Mouse (Mus musculus): ENCODE results near the gene Gm1604a. TPM values are rescaled to one million over a fixed set of nuclear protein-coding genes. Genes with fewer than 3 reads are reported as not detected.
"Not testable (repeated sequence)": the region's sequence is repeated elsewhere in the genome, so short reads cannot be mapped to it uniquely, and the experiment has no call there.

Gm1604a gene
- polyA plus RNA-seq, 1 experiment from 2014 or later, result not detected

DNA sequence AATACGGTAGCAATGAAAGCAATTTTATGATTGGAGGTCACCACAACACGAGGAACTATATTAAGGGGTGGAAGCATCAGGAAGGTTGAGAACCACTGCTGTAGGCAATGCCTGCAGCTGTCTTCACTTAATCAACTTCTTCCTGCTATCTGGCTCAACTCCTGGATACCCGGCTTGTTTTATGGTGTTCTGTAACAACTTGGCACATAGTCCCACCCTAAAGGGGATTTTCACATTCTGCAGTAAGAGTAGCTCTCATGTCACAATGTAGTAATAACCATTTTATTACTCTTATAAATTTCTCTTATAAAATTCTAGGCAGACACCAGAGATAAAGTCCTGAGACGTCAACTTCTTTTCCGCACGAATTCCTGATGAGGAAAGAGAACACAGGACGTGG, 15.9 kb upstream of the Gm1604a start:
- WGBS, result no CpG with 5 or more reads among the region's 7 CpGs
- not testable (repeated sequence) for H3K9me3 ChIP-seq; H3K27me3 ChIP-seq; H3K9ac ChIP-seq; H3K4me1 ChIP-seq (replicated peaks); H3K36me3 ChIP-seq; H3K27ac ChIP-seq; H3K4me2 ChIP-seq; ATAC-seq (ENCODE audit: low FRiP score); H3K4me3 ChIP-seq

DNA sequence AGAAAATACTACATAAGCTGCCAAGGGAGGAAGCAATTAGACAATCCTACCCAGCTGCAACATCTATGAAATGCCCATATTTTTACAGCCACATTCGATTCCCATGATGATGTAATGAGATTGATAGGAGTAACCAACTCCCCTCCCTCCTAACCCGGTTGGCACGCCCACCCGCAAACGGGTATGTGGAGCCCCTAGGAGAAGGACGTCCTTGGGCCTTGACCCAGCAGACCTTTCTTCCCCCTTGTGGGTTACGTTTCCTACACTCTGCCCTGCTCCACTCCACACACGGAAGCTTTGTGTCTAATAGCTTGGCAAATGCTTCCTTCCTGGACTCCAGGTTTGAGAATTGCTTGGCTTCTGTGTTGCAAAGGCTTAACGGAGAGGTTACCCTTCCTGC, 15.5 kb upstream of the Gm1604a start:
- not testable (repeated sequence) for H3K4me2 ChIP-seq; H3K9ac ChIP-seq; H3K27me3 ChIP-seq; H3K36me3 ChIP-seq; H3K27ac ChIP-seq; H3K4me1 ChIP-seq (replicated peaks); H3K9me3 ChIP-seq; H3K4me3 ChIP-seq; ATAC-seq (ENCODE audit: low FRiP score)
- 73% methylated on average over 4 of the region's 9 CpGs for WGBS

DNA sequence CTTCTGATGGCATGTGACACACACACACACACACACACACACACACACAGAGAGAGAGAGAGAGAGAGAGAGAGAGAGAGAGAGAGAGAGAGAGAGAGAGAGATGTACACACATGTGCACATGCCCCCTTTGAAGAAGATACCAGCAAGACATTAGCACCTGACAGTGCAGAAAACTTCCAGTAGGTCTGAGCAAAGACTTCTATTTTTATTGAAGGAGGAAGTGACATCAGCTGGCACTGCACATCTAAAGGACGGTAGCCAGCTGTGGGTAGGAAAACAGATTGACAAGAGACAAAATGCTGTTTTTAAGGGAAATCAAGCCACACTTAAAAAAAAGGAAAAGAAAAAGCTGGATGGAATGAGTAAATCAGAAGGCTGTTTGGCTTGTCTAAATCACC, 11.2 kb upstream of the Gm1604a start:
- H3K9me3 ChIP-seq; H3K36me3 ChIP-seq; H3K4me3 ChIP-seq; ATAC-seq (ENCODE audit: low FRiP score); H3K27ac ChIP-seq; H3K9ac ChIP-seq; H3K27me3 ChIP-seq; H3K4me2 ChIP-seq; H3K4me1 ChIP-seq (replicated peaks): not testable (repeated sequence)
- WGBS, result no CpG with 5 or more reads among the region's 1 CpGs

DNA sequence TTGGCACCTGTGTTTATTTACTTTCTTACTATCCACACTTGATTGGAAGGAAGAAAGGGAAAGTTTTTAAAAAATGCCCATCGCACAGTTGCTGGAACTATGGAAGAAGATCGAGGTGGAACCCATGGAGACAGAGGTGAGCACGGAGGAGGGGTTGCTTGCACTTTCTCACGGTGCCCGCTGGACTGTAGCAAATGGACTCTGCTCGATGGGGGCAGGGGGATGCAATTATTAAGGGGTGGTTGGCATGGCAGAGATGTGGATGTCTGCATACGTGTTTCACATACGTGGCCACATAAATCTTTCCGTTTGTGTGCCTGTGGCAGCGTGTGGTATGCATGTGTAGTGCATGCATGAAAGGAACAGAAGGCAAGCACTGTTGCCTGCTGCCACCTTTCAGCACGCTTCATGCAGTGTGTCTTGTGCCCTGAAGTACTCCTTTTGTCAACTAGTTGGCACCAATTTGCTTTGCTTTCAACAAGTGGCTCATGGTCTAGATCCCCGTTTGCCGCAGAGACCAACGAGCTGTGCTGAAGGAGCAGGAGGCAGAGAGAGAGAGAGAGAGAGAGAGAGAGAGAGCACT, 487 bp downstream of the Gm1604a start:
- H3K27me3 ChIP-seq; H3K36me3 ChIP-seq; H3K4me3 ChIP-seq; H3K9ac ChIP-seq; H3K9me3 ChIP-seq; H3K4me2 ChIP-seq; H3K27ac ChIP-seq; H3K4me1 ChIP-seq (replicated peaks): not testable (repeated sequence)
- peak; percentile 50 for ATAC-seq (ENCODE audit: low FRiP score)
- WGBS, result 41% methylated on average over 3 of the region's 14 CpGs

DNA sequence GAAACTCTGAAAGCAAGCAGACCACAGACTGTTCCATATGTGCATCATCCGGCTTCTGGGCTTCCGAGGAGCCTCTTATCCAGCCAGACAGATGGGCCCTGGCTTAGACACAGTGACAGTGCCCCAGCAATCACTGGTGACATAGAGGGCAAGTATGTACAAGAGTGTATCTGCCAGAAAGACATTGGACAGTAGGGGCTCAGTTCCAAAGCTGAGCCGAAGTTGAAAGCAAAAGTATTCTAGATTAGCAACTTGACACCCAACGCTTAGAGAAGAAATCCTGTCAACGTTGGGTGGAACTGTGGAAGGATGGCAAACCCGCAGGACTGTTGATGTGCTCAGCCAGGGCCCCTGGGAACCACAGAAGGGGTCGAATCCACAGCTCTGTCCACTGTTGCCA, 4.8 kb downstream of the Gm1604a start:
- H3K27me3 ChIP-seq; H3K4me1 ChIP-seq (replicated peaks); H3K9ac ChIP-seq; H3K27ac ChIP-seq; H3K9me3 ChIP-seq; H3K4me2 ChIP-seq; ATAC-seq (ENCODE audit: low FRiP score); H3K4me3 ChIP-seq; H3K36me3 ChIP-seq: not testable (repeated sequence)
- WGBS, result 79% methylated on average over 7 of the region's 7 CpGs

DNA sequence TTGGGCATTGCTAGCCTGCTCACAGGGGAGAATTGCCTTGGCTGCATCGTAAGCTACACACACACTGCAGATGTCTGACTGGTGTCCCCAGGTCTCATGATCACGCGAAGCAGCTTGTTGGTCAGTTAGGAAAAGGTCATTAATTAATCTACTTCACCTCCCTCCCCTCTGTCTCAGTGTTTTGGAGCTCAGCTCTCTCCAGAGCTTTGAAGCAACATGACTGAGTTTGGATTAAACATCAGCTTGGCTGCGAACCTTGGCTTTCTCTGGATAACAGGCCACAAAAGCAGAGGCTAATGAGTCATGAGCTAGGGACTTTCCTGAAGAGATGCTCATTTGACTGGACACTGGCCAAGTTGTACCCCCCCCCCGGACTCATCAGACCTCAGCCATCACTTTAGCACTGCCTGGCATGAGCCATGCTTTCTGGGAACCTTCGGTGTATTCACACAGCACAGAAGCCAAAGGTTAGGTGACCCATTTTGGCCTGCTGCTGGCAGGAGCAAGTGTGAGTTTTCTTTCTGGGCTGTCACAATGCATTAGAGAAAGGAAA, 5.3 kb downstream of the Gm1604a start:
- not testable (repeated sequence) for H3K9me3 ChIP-seq; H3K27ac ChIP-seq; H3K4me2 ChIP-seq; H3K9ac ChIP-seq; H3K4me1 ChIP-seq (replicated peaks); H3K27me3 ChIP-seq; H3K36me3 ChIP-seq; ATAC-seq (ENCODE audit: low FRiP score); H3K4me3 ChIP-seq
- 74% methylated on average over 3 of the region's 6 CpGs for WGBS

DNA sequence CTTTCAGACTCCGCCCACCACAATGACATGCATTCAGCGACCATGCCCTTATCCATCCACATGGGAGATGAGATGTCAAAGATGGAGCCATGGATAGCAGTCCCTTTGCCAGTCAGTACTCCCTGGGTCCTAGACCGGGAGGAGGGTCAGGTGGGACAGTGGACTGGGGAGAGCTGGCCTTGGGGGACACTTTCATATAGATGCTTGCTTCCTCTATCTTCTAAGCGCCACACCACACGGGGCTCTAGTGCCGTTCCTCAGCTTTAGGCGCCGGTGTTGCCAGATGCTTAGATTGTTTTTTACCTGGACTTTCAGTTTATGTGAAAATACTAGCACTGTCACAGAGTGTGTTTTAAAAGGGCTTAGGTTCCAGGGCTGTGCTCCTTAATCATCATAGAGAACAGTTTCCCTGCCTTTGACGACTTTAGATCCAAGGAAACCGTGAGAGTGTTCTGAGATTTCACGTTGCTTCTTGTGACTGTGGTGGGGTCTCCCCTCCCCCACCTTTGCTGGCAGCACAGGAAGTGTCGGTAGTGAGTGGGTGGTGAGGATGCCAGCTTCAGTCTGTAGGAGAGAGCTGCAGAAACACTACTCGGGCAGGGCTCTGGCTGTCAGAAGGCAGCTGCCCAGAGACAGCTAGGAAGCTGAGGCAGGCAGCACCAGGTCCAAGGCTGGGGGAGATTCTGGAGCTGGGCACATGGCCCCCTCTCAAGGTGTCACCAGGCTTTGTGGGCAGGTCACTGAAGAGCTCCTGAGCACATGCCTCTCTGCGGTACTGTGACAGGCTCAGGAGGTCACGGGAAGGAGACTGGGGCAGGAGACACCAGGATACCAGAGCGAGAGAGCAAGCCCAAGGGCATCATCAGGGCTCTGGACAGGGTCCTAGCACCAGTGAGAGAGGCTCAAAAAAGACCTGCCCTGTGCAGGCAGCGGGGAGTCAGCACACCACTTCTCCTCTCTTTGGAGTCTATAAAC, 8.1 kb downstream of the Gm1604a start:
- H3K4me2 ChIP-seq; H3K27ac ChIP-seq; H3K4me3 ChIP-seq; H3K36me3 ChIP-seq; H3K9ac ChIP-seq; H3K4me1 ChIP-seq (replicated peaks); H3K27me3 ChIP-seq; H3K9me3 ChIP-seq: not testable (repeated sequence)
- ATAC-seq (ENCODE audit: low FRiP score), result 0 out of 2 replicates have a peak, but pooled peaks have one; percentile 46
- 61% methylated on average over 3 of the region's 17 CpGs for WGBS

DNA sequence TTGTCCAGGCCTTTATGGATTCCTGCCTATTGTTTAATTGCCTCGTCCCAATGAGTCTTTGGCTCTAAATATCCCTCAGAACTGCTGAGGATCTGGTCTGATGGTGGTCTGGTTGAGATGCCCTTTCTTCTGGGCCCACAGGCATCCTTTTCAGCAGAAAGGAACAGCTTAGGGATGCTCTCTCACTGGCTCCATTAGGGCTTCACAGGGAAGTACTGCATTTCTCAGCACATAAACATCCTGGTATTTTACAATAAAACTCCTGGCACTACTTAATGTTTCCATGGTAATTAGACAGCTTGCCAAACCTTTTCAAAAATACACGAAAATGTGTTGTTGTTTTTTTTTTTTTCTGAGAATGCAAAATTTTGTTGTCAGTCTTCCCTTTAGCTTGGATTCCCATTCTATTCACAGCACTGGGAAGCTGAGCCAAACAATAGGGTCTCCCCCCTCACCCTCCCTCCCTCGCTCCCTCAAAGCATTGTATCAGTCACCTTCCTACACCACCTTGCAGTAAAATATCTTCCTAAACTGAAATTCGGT, 43.7 kb downstream of the Gm1604a start:
- H3K9me3 ChIP-seq; H3K27ac ChIP-seq; H3K9ac ChIP-seq; H3K36me3 ChIP-seq; H3K4me2 ChIP-seq; H3K27me3 ChIP-seq; H3K4me1 ChIP-seq (replicated peaks); ATAC-seq (ENCODE audit: low FRiP score); H3K4me3 ChIP-seq: not testable (repeated sequence)
- WGBS, result 25% methylated on average over 2 of the region's 4 CpGs

DNA sequence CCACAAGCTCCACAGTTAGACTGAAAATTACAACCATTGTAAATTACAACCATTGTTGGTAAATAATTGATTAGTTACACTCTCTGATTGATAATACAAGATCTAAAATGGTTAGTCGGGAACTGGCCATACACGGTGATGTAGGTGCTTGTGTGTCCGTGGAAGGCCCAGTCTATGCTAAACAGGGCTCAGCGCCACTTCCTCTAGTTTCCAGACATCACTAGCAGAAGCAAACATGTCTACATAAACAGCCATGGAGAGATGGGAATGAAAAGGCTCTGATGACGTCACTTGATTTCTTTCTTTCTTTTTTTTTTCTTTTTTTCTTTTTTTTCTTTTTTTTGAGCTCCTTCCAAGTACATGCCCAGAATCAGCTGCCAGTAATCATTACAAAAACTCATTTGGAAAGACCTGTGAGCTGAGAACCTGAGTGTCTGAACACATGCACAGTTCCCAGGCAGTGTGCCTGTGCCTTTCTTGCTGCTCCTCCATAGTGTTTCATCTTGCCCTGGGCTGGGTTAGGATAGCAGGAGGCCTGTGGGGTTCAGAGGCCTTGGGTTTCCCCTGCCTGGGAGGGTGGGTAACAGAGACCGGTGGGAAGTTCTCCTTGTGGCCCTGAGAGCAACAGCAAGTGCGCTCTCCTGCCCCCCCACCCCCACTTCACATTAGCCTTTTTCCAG, 44.3 kb downstream of the Gm1604a start:
- not testable (repeated sequence) for H3K4me3 ChIP-seq; ATAC-seq (ENCODE audit: low FRiP score); H3K36me3 ChIP-seq; H3K4me2 ChIP-seq; H3K9me3 ChIP-seq; H3K4me1 ChIP-seq (replicated peaks); H3K27ac ChIP-seq; H3K9ac ChIP-seq; H3K27me3 ChIP-seq
- 65% methylated on average over 6 of the region's 7 CpGs for WGBS

DNA sequence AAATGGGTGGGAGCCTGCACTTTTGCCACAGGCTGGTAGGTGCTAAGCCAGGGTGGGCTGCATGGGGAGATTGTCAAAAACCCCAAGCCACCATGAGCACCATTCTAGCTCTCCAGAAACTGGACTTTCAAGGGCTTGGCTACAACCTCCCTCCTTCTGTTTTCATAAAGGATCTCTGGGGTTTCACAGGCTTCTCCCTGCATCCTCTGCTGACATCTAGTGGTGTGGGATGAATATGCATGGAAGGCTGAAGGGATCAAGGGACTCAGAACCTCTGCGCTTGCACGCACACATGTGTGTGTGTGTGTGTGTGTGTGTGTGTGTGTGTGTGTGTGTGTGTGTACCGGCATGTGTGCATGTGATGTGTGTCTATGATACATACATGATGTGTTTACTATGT, 49.1 kb downstream of the Gm1604a start:
- not testable (repeated sequence) for H3K36me3 ChIP-seq; H3K27me3 ChIP-seq; H3K9me3 ChIP-seq; H3K4me2 ChIP-seq; H3K4me3 ChIP-seq; H3K9ac ChIP-seq; H3K4me1 ChIP-seq (replicated peaks); H3K27ac ChIP-seq
- WGBS, result 51% methylated on average over 3 of the region's 3 CpGs
- peak; percentile 60 for ATAC-seq (ENCODE audit: low FRiP score)

DNA sequence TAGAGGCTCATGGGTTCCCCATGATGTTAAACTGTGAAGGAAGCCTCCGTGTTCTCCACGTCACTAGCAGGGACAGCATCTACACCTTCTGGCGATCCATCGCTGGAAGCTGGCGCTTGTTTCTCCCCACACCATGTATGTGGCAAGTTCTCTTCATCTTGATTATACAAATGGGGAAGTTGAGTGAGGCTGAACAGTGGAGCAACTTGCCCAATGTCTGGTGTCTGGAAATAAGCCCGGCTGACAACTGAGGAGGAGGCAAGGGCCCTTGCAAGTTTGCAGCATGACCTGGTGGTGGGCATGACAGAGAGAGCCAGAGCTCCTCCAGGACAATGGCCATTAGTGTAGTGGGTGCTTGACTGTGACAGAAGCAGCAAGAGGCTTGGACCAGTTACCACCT, 50.2 kb downstream of the Gm1604a start:
- ATAC-seq (ENCODE audit: low FRiP score); H3K4me3 ChIP-seq: not testable (repeated sequence)

DNA sequence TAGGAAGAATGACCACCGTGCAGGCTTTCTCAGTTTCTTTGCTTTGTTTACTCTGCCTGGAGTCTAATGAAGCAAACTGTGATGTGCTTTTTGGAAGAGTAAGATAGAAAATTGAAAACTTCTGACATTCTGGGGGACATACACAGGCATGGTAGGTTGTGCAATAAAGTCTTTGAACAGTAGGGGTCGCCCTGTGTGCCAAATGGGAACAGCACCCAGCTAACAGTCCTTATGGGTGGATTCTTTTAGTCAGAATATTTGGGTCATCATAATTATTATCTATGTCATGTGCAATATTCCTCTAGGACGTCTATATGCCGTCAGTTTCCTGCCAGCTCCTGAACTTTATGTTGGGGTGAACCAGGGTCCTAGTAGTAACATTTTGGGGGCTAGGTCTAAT, 54.2 kb downstream of the Gm1604a start:
- not testable (repeated sequence) for ATAC-seq (ENCODE audit: low FRiP score); H3K4me1 ChIP-seq (replicated peaks); H3K4me3 ChIP-seq; H3K27me3 ChIP-seq; H3K27ac ChIP-seq; H3K36me3 ChIP-seq; H3K9ac ChIP-seq; H3K4me2 ChIP-seq; H3K9me3 ChIP-seq
- WGBS, result 7% methylated on average over 1 of the region's 4 CpGs

More for the DNA sequence above, 50.2 kb downstream of the Gm1604a start:
- not testable (repeated sequence) for H3K36me3 ChIP-seq; H3K9ac ChIP-seq; H3K4me2 ChIP-seq; H3K9me3 ChIP-seq; H3K27me3 ChIP-seq; H3K27ac ChIP-seq; H3K4me1 ChIP-seq (replicated peaks)
- 92% methylated on average over 5 of the region's 6 CpGs for WGBS

All from hindbrain, embryonic 13.5 days (tissue).